Mouse (Mus musculus) G1E (cell line): ENCODE data around the gene Mapk1.

ENCODE experiments used
- CTCF ChIP-seq: IDR thresholded peaks from 2 replicates; pipeline ENCODE4 v1.5.1; 2012; ENCODE audit warnings: low read depth, low read length, inconsistent platforms, mixed read lengths
- GATA1 ChIP-seq: IDR thresholded peaks from 2 replicates; pipeline ENCODE4 v1.6.1; 2012; ENCODE audit warnings: borderline replicate concordance, low read length, inconsistent platforms, mixed read lengths
- GATA2 ChIP-seq: IDR thresholded peaks from 2 replicates; pipeline ENCODE4 v1.6.1; 2012; ENCODE audit warnings: low read depth, low read length, inconsistent platforms, borderline replicate concordance
- POLR2AphosphoS5 ChIP-seq: IDR thresholded peaks from 2 replicates; pipeline ENCODE4 v1.6.1; 2012; ENCODE audit warnings: low read depth, low read length, inconsistent platforms; ENCODE audit not compliant: insufficient replicate concordance
- TAL1 ChIP-seq: conservative IDR thresholded peaks from 2 replicates; pipeline ENCODE4 v1.6.1; 2012; ENCODE audit warnings: low read depth, low read length, inconsistent platforms, mixed read lengths

- TF ChIP-seq CTCF (no peak), GATA1 (no peak), GATA2 (no peak), POLR2AphosphoS5 (no peak), TAL1 (no peak)
These were observed 93.7 kb downstream of the Mapk1 start for GRCm38 (mm10) chr16:17076869-17077268.
